Mouse (Mus musculus): ENCODE data around the gene Asb9. TPM values are rescaled to one million over a fixed set of nuclear protein-coding genes. Genes with fewer than 3 reads are reported as not detected.

Asb9 gene
- polyA plus RNA-seq, 1 experiment from 2014 or later = 0.65 TPM

DNA sequence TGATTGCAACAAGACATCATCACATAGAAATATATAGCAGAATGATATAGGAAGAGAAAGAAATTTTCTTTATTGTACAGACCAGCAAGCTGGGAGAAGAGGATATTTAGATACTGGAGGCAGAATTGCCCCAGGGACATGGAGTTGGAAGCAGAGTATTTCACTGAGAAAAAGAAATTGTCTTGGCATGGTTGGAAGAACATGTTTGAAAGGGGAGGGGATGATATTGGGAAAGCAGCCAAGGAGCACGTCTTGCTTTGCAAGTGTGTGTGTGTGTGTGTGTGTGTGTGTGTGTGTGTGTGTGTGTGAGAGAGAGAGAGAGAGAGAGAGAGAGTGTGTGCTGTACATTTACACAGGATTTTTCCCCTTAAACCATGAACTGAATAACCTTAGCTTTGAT lies 64.1 kb downstream of the Asb9 start:
- ATAC-seq (replicated peaks; ENCODE audit: low FRiP score) (no peak), DNase-seq (ENCODE audit: low spot score) (no peak)
- H3K9ac ChIP-seq (ENCODE audit: low read length) = no peak overlapping the region
- no peaks in the 10 kb centered on the region for H3K36me3 ChIP-seq (ENCODE audit: control insufficient read depth, insufficient read depth, low read length)
- no peak overlapping the region for H3K4me2 ChIP-seq (ENCODE audit: low read depth, low read length, severe bottlenecking)
- no peaks in the 10 kb centered on the region for H3K4me1 ChIP-seq (replicated peaks; ENCODE audit: control insufficient read depth, insufficient read depth, low read length)
- 88% methylated on average over 1 of the region's 1 CpGs for WGBS
- no peaks in the 10 kb centered on the region for H3K9me3 ChIP-seq (ENCODE audit: control insufficient read depth, low read length)
- H3K27ac ChIP-seq (ENCODE audit: low read depth, low read length) = no peak overlapping the region
- no peaks in the 10 kb centered on the region for H3K27me3 ChIP-seq (ENCODE audit: control insufficient read depth, insufficient read depth, low read length)
- no peak overlapping the region for H3K4me3 ChIP-seq (ENCODE audit: low read depth, low read length)

- H3K9ac ChIP-seq (ENCODE audit: low read length) = no peak overlapping the region
- ATAC-seq (replicated peaks; ENCODE audit: low FRiP score) (no peak), DNase-seq (ENCODE audit: low spot score) (no peak)
- no peak overlapping the region for H3K4me3 ChIP-seq (ENCODE audit: low read depth, low read length)
- no peaks in the 10 kb centered on the region for H3K4me1 ChIP-seq (replicated peaks; ENCODE audit: control insufficient read depth, insufficient read depth, low read length)
- H3K27ac ChIP-seq (ENCODE audit: low read depth, low read length) = no peak overlapping the region
- H3K9me3 ChIP-seq (ENCODE audit: control insufficient read depth, low read length) = no peaks in the 10 kb centered on the region
- no peak overlapping the region for H3K4me2 ChIP-seq (ENCODE audit: low read depth, low read length, severe bottlenecking)
- H3K36me3 ChIP-seq (ENCODE audit: control insufficient read depth, insufficient read depth, low read length) = no peaks in the 10 kb centered on the region
- no peaks in the 10 kb centered on the region for H3K27me3 ChIP-seq (ENCODE audit: control insufficient read depth, insufficient read depth, low read length)
- 85% methylated on average over 3 of the region's 3 CpGs for WGBS
Measured at GRCm38 (mm10) chrX:164576967-164577366, 70.8 kb downstream of the Asb9 start.

Other genes starting within 250 kb of the Asb9 start
- gene Bmx, start 248.1 kb upstream of the Asb9 start, polyA plus RNA-seq (2014; fragmentation: Nextera tagmentation; extraction: Ambion mirVana) = 0.28 TPM in 2 replicates
- 11.0 and 12.2 TPM in 2 replicates for gene Pir, start 237.0 kb upstream of the Asb9 start, polyA plus RNA-seq (2014; fragmentation: Nextera tagmentation; extraction: Ambion mirVana)
- gene Vegfd, start 132.9 kb upstream of the Asb9 start, polyA plus RNA-seq (2014; fragmentation: Nextera tagmentation; extraction: Ambion mirVana) = 0.75 and 0.88 TPM in 2 replicates
- 16.1 and 17.7 TPM in 2 replicates for gene Piga, start 86.5 kb upstream of the Asb9 start, polyA plus RNA-seq (2014; fragmentation: Nextera tagmentation; extraction: Ambion mirVana)
- gene Asb11, start 69.3 kb upstream of the Asb9 start, polyA plus RNA-seq (2014; fragmentation: Nextera tagmentation; extraction: Ambion mirVana) = not detected in 2 replicates